Mouse (Mus musculus) urinary bladder, postnatal 4 days (tissue): ENCODE measurements around the gene Arl2.
"Not testable (repeated sequence)": the region's sequence is repeated elsewhere in the genome, so short reads cannot be mapped to it uniquely, and the experiment has no call there.

ENCODE experiments used
- DNase-seq, 2 experiments: peaks; one replicate each; pipeline ENCODE4 v3.0.0; 2021 to 2022; ENCODE audit warnings: low spot score in 2 of 2

Gene Arl2

GRCm38 (mm10) chr19:6141394-6141749 lies at the start of gene Arl2:
Gene Arl2 (minus strand): TSS chr19:6141548.
- peak; percentile 69 for DNase-seq

DNA sequence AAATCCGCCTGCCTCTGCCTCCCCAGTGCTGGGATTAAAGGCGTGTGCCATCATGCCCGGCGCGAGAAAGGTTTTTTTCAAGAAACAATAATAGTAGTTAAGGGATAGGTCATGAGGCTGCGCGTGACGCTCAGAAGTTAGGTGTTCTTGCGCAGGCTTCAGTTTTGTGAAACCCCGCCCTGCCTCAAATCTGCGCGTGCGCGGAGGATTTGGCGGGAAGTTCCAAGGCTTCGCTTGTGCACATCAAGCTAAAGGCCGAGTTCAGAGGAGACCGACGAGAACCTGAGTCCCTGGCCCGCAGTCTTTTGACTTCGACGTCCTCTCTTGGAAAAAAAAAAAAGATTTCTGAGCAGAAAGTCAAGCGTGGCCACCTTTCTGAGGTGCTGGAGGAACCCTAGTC lies 42.8 kb upstream of the Arl2 start, which contains the start of gene Majin:
Gene Majin, plus strand, starts transcription at position 258 of the 400 bp plus-strand sequence.
- DNase-seq = no peak

DNA sequence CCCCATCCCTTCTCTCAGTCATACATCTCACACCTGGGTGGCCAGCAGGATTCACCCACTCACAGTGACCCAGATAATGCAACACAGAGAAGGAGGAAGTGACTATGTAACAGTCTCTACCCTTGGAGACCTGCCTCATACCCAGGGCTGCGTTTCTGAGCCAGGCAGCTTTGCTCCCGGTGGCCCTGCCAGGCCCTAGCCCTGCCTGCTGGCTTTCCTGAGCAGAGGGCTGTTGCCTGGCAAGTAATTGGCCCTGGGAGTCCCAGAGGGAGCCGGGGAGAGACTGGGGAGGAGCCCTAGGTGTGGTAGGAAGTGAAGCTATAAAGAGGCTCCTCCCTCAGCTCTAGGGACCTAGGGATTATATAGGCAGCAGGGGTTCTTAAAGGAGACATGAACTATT lies 41.2 kb upstream of the Arl2 start:
- no peak for DNase-seq

DNA sequence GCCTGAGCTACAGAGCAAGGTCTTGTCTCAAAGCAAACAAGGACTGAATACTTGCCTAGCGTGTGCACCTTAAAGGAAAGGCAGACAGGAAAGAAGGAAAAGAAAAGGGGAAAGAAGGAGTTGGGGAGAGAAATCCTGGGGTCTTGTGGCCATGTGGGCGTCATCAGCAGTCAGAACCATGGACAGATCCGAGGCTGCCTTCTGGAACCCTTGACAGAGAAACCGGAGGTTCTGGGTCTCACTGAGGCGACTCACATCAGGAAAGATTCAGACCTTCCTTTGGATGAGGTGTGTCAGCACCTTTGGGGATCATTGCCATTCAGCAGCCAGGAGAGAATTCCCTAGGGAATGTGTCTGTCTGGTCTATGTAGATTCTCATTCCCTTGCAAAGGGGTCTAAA lies 40.3 kb upstream of the Arl2 start:
- no peak for DNase-seq

DNA sequence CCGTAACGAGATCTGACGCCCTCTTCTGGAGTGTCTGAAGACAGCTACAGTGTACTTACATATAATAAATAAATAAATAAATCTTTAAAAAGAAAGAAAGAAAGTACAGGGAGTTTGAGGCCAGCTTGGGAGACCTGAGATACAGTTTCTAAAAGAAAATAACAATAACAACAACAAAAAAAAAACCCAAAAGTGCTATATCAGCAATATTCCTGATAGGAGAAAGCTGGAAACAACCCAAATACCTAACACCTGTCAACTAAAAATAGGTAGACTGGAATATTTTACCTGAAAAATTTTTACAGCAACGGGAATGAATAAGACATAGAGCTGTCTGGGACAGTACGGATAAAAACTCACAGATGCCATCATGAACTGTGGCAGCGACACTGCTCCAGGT lies 37.4 kb upstream of the Arl2 start:
- no peak for DNase-seq

DNA sequence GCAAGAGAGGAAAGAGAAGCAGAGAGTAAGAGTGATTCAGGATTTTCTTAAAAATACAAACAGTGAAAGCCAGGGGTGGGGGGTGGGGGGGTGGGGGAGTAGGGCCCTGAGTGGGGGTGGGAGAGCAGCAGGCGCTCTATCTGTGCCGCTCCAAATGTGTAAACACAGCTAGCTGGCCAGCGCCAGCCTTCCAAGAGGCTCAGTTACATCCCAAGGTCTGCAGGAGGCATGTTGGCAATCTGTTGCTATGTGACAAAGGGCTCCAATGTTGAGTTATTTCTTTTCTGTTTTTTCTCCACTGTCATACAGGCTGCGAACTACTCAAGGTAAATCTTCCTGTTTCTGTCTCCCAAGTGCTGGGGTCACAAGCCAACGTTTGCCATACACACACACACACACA lies 33.4 kb upstream of the Arl2 start:
- no peak for DNase-seq

DNA sequence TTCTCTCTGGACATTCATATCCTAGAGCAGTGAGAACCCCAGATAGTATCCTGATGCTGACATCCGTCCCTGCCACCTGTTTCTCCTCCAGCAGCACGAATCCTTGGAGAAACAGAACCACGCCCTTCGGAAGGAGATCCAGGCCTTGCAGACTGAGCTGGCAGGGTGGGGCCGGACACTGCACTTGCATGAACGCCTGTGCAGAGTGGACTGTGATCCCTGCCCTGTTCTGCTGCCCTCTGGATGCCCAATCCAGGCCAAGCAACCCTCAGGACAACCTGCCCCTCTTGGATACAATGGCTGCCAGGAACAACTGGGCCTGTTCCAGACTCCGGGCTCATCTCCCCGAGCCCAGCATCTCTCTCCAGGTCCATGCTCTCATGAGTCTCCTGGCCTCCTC lies 29.9 kb upstream of the Arl2 start:
- no peak for DNase-seq

- no peak for DNase-seq
These were observed 25.4 kb upstream of the Arl2 start for GRCm38 (mm10) chr19:6166750-6167149.

- peak in 1 of 2 experiments; percentile 23 for DNase-seq
These were observed 22.7 kb upstream of the Arl2 start for GRCm38 (mm10) chr19:6163872-6164547.

- DNase-seq = no peak
These were observed 15.9 kb upstream of the Arl2 start for GRCm38 (mm10) chr19:6157220-6157619.

DNA sequence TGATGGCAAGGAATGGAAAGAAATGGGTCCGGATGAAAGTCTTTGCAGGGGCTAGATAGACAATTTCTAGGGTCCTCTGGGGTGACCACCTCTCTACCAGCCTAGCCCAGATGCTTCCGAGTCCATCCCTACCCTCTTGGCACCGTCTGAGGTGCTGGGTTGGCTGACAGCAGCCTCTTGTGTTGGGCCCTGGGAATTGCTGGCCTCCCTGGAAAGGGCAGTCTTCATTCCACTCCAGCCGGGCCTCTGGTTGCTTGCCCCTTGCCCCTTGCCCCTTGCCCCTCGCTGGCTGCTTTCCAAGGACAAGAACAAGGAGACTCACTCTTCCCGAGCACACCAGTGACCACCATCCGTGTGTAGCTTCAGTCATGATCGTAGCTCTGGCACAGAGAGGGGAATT lies 15.0 kb upstream of the Arl2 start:
- DNase-seq = no peak

DNA sequence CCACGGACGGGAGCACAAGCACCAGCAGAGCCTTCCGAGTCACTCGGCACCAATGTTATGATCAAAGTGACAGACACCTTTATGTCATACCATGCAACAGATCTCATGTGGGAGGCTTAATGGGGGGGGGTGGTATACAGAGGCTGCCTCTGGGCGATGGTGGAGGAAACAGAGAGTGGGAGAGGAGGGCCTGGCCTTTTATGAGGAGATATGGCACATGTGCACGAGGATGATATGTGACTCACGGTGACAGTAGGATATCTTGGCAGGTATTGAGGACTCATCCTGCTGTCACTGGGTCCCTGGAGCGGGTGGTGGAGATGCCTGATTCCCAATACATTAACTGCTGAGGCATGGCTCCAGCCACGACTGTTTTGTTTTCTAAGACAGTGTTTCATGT lies 13.8 kb upstream of the Arl2 start:
- no peak for DNase-seq

- no peak for DNase-seq
These were observed 3.5 kb upstream of the Arl2 start for GRCm38 (mm10) chr19:6144842-6145241.

- DNase-seq = peak; percentile 91 to 92
These were observed 512 bp downstream of the Arl2 start, which contains the start of gene Batf2 for GRCm38 (mm10) chr19:6140678-6141393. Gene Batf2 (plus strand): TSS chr19:6140983.

- DNase-seq = no peak
These were observed 1.0 kb downstream of the Arl2 start for GRCm38 (mm10) chr19:6140374-6140677.

DNA sequence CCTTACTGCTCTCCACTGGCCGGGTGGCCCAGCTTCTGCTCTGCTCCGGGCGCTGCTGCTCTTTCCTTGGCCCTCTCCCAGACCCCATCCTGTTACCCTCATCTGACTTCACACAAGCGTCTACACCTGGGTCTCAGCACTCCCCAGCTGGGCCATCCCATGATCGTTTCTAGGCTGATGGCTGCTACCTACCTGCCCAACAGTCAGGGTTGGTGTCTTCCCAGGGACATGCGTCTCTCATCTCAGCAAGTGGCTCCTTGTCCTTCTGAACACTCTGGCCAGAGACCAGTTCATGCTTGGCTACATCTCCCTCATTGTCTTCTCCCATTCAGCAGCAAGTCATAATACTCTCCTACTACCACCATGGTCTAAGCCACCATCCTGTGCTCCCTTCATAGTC lies 1.6 kb downstream of the Arl2 start:
- no peak for DNase-seq

DNA sequence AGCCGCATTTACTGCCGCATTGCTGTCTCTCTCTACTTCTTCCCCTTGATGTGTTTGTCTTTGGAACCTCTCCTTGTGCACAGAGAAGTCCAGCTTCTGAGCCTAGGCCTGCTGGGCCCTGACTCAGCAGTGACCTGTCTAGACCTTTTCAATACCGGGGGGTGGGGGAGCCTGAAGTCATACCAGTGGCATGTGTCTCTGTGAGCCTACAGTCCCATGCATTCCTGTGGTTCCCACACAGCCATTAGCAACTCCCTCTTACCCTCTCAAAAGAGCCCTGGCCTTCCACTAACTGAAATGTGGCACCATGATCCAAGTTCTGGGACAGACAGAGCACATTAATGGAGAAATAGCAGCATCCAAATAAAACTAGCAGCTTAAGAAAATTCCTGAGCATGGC lies 5.0 kb downstream of the Arl2 start:
- no peak for DNase-seq

- not testable (repeated sequence) for DNase-seq
These were observed 8.2 kb downstream of the Arl2 start for GRCm38 (mm10) chr19:6133197-6133596.

- no peak for DNase-seq
These were observed 9.0 kb downstream of the Arl2 start for GRCm38 (mm10) chr19:6132171-6132827.

DNA sequence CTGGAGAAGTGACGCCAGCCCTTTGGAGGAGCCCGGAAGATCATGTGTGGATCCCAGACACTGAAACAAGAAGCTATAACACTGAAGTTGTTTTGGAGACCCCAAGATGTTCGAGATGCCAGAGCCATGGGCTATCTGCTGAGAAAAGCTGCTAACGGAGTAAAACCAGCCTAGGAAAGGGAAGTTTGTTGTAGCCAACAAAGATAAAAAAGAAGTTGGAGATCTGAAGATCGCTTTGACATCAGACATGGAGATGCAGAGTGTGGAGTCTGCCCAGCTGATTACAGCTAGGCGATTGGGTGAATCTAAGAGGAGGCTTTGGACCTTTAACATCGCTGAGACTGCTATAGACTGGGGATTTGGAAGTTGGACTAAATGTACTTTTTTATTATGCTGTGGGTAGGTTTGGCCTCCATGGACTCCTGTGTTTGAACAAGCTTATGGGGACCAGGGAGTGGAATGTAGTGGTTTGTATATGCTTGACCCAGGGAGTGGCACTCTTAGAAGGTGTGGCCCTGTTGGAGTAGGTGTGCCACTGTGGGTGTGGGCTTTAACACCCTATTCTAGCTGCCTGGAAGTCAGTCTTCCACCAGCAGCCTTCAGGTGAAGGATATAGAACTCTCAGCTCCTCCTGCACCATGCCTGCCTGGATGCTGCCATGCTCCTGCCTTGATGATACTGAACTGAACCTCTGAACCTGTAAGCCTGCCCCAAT lies 10.8 kb downstream of the Arl2 start:
- DNase-seq = not testable (repeated sequence)

- peak; percentile 90 to 92 for DNase-seq
These were observed 13.5 kb downstream of the Arl2 start, which contains the start of gene Snx15 for GRCm38 (mm10) chr19:6127760-6128341. Gene Snx15 (minus strand): TSS chr19:6128304.
